Mouse (Mus musculus) forebrain, embryonic 10.5 days (tissue): Measurements from ENCODE around the gene Cad. TPM values are rescaled to one million over a fixed set of nuclear protein-coding genes. Genes with fewer than 3 reads are reported as not detected.
A peak's percentile ranks its signal among the peaks of the same experiment; 100 is the strongest.
"Not testable (repeated sequence)": the region's sequence is repeated elsewhere in the genome, so short reads cannot be mapped to it uniquely, and the experiment has no call there.

Experiments used
- DNase-seq: peaks from one replicate; pipeline ENCODE4 v3.0.0-alpha.2; 2017; ENCODE audit warnings: low spot score; ENCODE audit errors: extremely low spot score
- H3K27ac ChIP-seq: fragments of 300-500 bp; sonication (generic); 2 replicates; pipeline ENCODE4 v1.5.1; 2016; ENCODE audit warnings: mild to moderate bottlenecking
- H3K27me3 ChIP-seq: fragments of 300-500 bp; sonication (generic); 2 replicates; pipeline ENCODE4 v1.6.1; 2016; ENCODE audit warnings: mild to moderate bottlenecking; ENCODE audit not compliant: poor library complexity, severe bottlenecking
- H3K36me3 ChIP-seq: fragments of 300-500 bp; sonication (generic); replicated peaks from 2 replicates; pipeline ENCODE4 v1.6.1; 2016; ENCODE audit warnings: mild to moderate bottlenecking, moderate library complexity
- H3K4me1 ChIP-seq: fragments of 300-500 bp; sonication (generic); 2 replicates; pipeline ENCODE4 v1.6.1; 2016
- H3K4me3 ChIP-seq: fragments of 300-500 bp; sonication (generic); 2 replicates; pipeline ENCODE4 v1.5.1; 2016; ENCODE audit warnings: mild to moderate bottlenecking, moderate library complexity
- H3K9me3 ChIP-seq: fragments of 300-500 bp; sonication (generic); 2 replicates; pipeline ENCODE4 v1.6.1; 2016; ENCODE audit warnings: mild to moderate bottlenecking, moderate library complexity
- WGBS: fragments of 180-500 bp; shearing (Covaris S2); methylation state at CpG from one replicate; pipeline ENCODE4 v1.1.7; 2016; 5-methylcytosine and 5-hydroxymethylcytosine counted together
- polyA plus RNA-seq: library from polyadenylated mRNA; unstranded; fragments of >200 nt; fragmentation: Nextera tagmentation; extraction: Ambion mirVana; gene quantifications from 2 replicates; pipeline ENCODE4 v1.2.1, GENCODE M21; 2016

The Cad gene
- polyA plus RNA-seq, 1 experiment from 2014 or later, result 79.3 TPM

DNA sequence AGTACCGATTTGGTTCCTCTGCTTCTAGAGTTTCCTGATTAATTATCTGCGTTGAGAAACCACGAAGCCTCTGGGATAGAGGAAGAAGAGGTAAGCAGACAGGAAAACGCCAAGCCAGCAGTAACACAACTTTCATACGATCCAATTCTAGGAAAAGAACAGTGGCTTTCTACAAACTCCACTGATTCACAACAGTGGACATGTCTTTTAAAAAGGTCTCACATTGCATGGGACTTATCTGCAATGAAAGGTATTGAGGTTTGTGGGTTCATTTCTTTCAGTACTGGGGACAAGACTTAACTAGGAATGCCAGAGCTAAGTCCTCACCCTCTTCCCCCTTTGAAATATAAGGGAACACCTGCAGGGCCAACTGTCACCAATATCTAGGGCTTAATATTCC lies 7.5 kb upstream of the Cad start:
- H3K27me3 ChIP-seq, result no peaks in the 10 kb centered on the region
- DNase-seq, result no peak
- H3K27ac ChIP-seq, result no peak overlapping the region
- H3K4me3 ChIP-seq, result peak overlapping the region; percentile 69
- peaks cover 14% of the 10 kb centered on the region for H3K36me3 ChIP-seq
- no peaks in the 10 kb centered on the region for H3K9me3 ChIP-seq
- peaks cover 24% of the 10 kb centered on the region for H3K4me1 ChIP-seq
- WGBS, result 84% methylated on average over 5 of the region's 5 CpGs

DNA sequence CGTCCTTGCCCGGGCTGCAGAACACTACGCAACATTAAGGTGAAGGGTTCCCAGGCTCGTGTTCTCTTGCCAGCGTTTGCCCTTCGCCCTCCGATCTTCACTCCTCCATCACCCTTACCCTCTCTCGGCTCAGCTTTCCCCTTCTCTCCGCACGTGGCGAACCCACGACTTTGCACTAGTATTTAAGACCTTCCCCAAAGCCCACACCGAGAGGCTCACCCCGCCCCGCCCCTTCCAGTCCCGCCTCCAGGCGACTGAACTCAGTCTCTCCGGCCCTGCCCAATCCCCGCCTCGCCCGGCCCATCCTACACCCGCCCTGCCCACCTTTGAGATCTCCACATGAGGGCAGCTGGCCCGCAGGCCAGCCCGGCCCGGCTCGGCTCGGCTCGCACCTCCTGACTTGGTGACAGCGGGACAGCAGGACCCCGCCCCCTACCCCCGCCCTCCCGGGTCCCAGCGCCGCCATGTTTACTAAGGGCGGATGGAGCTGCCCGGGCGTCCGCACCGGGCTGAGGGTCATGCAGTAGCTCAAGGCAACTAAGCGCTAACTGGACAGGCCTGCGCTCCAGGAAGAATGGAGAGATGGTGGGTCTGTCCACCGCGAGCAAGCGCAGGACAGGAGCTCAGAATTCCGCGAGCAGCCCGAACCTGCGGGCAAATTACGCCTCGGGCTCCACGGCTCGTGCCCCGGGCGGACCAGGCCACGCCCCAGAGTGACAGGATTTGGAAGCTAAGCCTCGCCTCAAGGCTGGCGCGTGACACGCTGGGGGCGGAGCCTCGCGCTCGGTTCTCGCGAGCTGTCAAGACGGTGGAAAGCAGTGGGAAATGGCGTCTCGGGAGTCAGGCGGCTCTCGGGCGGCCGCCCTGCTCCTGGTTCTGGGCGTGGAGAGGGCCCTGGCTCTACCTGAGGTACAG lies 6.5 kb upstream of the Cad start, which contains the start of gene Atraid:
TSS of gene Atraid (plus strand) at position 465 of the 915 bp plus-strand sequence.
- peak within 1 kb of the TSS; percentile 69 for H3K4me3 ChIP-seq
- DNase-seq, result peak; percentile 98
- H3K9me3 ChIP-seq, result no peaks in the 10 kb centered on the region
- WGBS, result under 1% methylated on average over 73 of the region's 73 CpGs
- H3K36me3 ChIP-seq, result peaks cover 11% of the 10 kb centered on the region
- H3K4me1 ChIP-seq, result peaks cover 24% of the 10 kb centered on the region
- no peaks in the 10 kb centered on the region for H3K27me3 ChIP-seq
- peak within 1 kb of the TSS; percentile 90 for H3K27ac ChIP-seq

DNA sequence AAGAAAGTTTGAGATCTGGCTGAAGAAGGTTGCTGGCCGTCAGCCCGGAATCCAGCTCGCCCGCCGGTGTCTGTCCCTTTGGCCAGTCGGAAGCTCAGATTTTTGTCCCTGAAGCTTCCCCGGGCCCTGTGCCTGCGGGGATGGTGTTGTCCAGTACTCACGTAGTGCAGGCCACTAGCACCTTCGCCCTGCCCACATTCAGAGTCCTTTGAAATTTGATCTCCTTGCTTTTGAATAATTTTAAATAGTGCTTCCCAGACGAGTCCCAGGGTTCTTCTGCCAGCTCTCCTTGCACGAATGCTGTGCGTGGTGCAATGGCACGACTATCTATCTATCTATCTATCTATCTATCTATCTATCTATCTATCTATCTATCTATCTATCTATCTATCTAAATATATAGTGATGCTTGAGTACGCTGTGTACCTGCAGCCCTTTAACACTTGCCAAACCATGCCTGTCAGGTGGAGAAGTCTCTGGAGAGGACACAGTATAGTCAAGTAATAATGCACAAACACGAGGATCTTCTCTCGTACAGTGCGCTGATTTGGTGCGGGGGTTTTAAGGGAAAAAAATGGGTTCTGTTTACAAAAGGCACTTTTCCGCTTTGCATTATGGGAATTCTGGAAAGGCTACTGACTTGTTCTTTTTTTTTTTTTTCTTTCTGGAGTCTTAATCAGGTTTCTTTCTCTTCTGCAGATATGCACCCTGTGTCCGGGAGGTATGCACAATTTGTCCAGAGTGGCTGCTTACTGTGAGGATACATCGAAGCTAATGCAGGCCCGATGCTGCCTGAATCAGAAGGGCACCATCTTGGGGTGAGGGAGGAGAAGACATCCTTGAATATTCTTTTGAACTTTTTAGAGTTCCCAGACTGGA lies 5.6 kb upstream of the Cad start, which contains the start of gene Slc5a6:
TSS of gene Slc5a6 (minus strand) at position 162 of the 879 bp plus-strand sequence.
- peak within 1 kb of the TSS; percentile 90 for H3K27ac ChIP-seq

DNA sequence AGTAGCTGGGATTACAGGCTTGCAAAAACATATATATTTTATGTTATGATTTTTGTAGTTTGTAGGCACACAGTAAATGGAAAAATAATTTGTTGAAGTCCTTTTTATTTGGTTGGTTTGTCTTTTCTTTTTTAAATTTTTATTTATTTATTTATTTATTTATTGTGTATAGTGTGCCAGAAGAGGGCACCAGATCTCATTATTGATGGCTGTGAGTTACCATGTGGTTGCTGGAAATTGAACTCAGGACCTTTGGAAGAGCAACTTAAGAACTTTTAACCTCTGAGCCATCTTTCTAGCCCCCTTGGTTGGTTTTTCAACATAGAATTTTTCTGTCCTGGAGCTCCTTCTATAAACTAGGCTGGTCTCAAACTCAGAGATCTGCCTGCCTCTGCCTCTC lies 4.2 kb upstream of the Cad start:
- H3K4me1 ChIP-seq, result peaks cover 40% of the 10 kb centered on the region
- no peak overlapping the region for H3K4me3 ChIP-seq
- no peaks in the 10 kb centered on the region for H3K9me3 ChIP-seq
- peaks cover 8% of the 10 kb centered on the region for H3K36me3 ChIP-seq
- no peak for DNase-seq
- no peak overlapping the region for H3K27ac ChIP-seq
- H3K27me3 ChIP-seq, result no peaks in the 10 kb centered on the region

More for the DNA sequence above, 5.6 kb upstream of the Cad start, which contains the start of gene Slc5a6:
- Histone ChIP-seq H3K4me3 (peak within 1 kb of the TSS; percentile 69), H3K36me3 (peaks cover 8% of the 10 kb centered on the region), H3K4me1 (peaks cover 28% of the 10 kb centered on the region), H3K27me3 (no peaks in the 10 kb centered on the region), H3K9me3 (no peaks in the 10 kb centered on the region)
- peak; percentile 53 for DNase-seq
- WGBS, result 1% methylated on average over 23 of the region's 23 CpGs

DNA sequence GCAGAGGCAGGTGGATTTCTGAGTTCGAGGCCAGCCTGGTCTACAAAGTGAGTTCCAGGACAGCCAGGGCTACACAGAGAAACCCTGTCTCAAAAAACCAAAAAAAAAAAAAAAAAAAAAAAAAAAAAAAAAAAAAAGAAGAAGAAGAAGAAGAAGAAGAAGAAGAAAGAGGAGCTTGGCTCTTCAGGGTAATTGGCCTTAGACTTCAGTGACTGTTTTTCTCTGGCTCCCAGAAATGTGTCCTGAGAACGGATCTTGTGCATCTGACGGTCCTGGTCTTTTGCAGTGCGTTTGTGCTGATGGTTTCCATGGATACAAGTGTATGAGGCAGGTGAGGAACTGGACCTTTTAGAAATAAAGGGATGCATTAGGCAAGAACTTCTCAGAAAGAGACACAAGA lies 852 bp upstream of the Cad start:
- peak overlapping the region; percentile 93 for H3K27ac ChIP-seq
- 64% methylated on average over 4 of the region's 4 CpGs for WGBS
- peak overlapping the region; percentile 73 for H3K4me3 ChIP-seq
- peaks cover 48% of the 10 kb centered on the region for H3K4me1 ChIP-seq
- H3K27me3 ChIP-seq, H3K9me3 ChIP-seq, DNase-seq: not testable (repeated sequence)
- H3K36me3 ChIP-seq, result peaks cover 33% of the 10 kb centered on the region

DNA sequence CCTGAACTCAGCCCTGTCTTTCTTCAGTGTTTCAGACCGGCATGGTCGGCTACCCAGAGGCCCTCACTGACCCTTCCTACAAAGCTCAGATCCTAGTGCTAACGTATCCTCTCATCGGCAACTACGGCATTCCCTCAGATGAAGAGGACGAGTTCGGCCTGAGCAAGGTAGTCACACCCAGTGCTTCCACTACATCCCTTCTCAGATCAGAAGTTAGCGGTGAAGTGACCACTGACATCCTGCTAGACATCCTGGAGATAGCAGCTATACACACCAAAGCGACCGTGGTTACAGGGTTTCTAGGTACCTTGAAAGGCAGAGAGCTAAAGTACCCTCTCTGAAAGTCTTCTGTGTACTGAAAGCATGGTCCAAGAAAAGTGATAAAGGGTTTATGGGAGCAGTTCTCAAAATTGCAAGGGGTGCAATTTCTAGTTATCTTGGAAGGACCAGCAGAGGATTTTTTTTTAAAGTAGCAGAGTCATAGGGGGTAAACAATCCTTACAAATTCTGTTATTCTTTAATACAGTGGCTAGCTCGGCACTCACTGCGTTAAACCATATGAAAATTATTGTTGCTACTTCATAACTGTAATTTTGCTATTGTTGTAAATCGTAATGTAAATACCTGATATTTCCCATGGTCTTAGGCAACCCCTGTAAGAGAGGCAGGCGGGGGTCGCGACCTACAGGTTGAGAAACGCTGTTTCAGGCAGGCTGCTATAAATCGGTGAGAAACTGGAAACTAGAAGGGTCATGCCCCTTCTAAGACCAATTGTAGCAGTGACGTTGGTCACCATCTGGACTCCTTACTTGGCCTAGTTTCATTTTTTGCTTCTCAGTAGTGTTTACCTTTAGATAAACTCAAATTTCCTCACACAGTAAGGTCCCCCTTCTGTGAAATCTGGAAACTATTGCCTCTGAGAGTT lies 898 bp downstream of the Cad start:
- Histone ChIP-seq H3K36me3 (peaks cover 51% of the 10 kb centered on the region), H3K4me3 (peak overlapping the region; percentile 73), H3K4me1 (peaks cover 37% of the 10 kb centered on the region), H3K27ac (peak overlapping the region; percentile 93), H3K27me3 (no peaks in the 10 kb centered on the region), H3K9me3 (no peaks in the 10 kb centered on the region)
- WGBS, result 24% methylated on average over 19 of the region's 19 CpGs
- no peak for DNase-seq

DNA sequence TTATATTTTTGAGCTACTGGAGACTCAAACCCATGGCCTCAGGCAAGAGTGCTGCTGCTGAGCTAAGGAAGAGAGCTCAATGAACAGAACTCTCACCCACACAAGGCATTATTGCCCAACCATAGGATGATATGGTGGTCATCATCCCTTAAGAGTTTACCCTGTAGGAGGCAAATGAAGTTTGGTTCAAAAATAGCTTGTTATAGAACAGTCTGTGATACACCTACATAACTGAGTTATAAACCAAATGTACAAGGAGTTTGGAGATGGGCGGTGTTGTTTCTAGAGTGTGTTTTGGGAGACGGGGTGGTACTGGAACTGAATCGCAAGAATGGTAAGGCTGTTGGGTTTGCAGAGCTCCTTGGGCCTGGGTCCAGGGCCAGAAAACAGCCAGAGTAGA lies 15.2 kb downstream of the Cad start:
- DNase-seq, result no peak
- peaks cover 100% of the 10 kb centered on the region for H3K36me3 ChIP-seq
- H3K4me1 ChIP-seq, result no peaks in the 10 kb centered on the region
- no peaks in the 10 kb centered on the region for H3K27me3 ChIP-seq
- H3K4me3 ChIP-seq, result no peak overlapping the region
- H3K27ac ChIP-seq, result no peak overlapping the region
- H3K9me3 ChIP-seq, result no peaks in the 10 kb centered on the region
- WGBS, result 98% methylated on average over 3 of the region's 3 CpGs

DNA sequence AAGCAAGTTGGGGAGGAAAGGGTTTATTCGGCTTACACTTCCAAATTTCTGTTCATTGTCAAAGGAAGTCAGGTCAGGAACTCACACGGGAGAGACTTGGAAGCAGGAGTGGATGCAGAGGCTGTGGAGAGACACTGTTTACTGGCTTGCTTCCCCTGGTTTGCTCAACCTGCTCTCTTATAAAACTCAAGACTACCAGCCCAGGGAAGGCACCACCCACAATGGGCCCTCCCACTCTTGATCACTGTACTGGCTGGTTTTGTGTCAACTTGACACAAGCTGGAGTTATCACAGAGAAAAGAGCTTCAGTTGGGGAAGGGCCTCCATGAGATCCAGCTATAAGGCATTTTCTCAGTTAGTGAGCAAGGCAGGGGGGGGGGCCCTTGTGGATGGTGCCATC lies 16.5 kb downstream of the Cad start:
- Histone ChIP-seq H3K9me3 (no peaks in the 10 kb centered on the region), H3K4me3 (no peak overlapping the region), H3K27ac (no peak overlapping the region), H3K36me3 (peaks cover 100% of the 10 kb centered on the region), H3K4me1 (no peaks in the 10 kb centered on the region), H3K27me3 (no peaks in the 10 kb centered on the region)
- DNase-seq, result no peak
- whole genome bisulfite sequencing, result 95% methylated on average over 2 of the region's 2 CpGs

DNA sequence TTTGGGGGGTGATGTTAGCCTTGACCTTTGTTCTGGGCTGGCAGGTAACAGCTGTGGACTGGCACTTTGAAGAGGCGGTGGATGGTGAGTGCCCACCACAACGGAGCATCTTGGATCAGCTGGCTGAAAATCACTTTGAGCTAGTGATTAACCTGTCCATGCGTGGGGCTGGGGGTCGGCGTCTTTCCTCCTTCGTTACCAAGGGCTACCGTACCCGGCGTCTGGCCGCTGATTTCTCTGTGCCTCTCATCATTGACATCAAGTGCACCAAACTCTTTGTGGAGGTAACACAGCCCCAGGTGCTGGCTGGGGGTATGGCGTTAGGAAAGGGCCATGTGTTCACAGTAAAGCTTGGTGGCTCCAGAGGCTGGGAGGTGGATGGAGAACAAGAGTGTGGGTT lies 17.2 kb downstream of the Cad start:
- Histone ChIP-seq H3K9me3 (no peaks in the 10 kb centered on the region), H3K27me3 (no peaks in the 10 kb centered on the region), H3K36me3 (peaks cover 100% of the 10 kb centered on the region), H3K4me3 (no peak overlapping the region), H3K4me1 (no peaks in the 10 kb centered on the region), H3K27ac (no peak overlapping the region)
- DNase-seq, result no peak
- 96% methylated on average over 11 of the region's 11 CpGs for WGBS

DNA sequence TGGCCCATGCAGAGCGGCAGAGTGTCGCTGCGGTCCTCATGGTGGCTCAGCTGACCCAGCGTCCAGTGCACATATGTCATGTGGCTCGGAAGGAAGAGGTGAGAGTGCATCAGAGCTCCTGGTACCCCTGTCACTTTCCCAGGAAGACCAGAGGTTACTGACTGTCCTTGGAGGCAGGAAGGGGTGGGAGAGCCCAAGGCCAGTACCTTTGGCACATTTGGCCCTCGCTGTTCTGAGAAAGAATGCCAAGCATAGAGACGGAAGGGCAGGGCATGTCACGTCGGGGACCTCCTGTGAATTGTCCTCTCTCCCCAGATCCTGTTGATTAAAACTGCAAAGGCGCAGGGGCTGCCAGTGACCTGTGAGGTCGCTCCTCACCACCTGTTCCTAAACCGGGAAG lies 18.6 kb downstream of the Cad start:
- Histone ChIP-seq H3K27me3 (no peaks in the 10 kb centered on the region), H3K4me3 (no peak overlapping the region), H3K36me3 (peaks cover 100% of the 10 kb centered on the region), H3K9me3 (no peaks in the 10 kb centered on the region), H3K27ac (no peak overlapping the region), H3K4me1 (no peaks in the 10 kb centered on the region)
- WGBS, result 92% methylated on average over 12 of the region's 12 CpGs
- no peak for DNase-seq

DNA sequence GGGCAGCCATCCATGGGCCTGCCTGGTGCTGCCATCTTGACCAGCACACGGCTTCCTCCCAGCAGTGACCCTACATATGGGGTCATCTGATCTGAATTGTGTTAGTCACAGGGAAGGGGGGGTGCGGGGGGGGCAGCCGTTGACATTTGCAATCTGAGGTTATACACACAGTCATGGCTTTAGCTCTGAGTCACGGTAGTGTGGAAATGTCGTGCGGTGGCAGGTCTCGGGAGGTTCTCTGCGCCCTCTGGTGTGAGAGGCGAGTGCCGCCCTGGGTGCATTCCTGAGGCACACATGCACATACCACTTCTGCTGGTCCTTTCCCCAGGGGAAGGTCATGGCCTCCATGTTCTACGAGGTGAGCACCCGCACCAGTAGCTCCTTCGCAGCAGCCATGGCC lies 21.8 kb downstream of the Cad start:
- Histone ChIP-seq H3K9me3 (no peaks in the 10 kb centered on the region), H3K27me3 (no peaks in the 10 kb centered on the region), H3K36me3 (peaks cover 82% of the 10 kb centered on the region), H3K4me3 (no peak overlapping the region), H3K4me1 (no peaks in the 10 kb centered on the region), H3K27ac (no peak overlapping the region)
- 94% methylated on average over 13 of the region's 13 CpGs for WGBS
- DNase-seq, result no peak
